In genomic region chr13:48973231-48973630, GRCm38 (mm10) we compare ENCODE assay signal across 17 mouse cellular contexts. TPM values are rescaled to one million over a fixed set of nuclear protein-coding genes. Genes with fewer than 3 reads are reported as not detected.
DNase-seq lines count a peak whose midpoint lies in the region; ATAC-seq and TF ChIP-seq lines count a peak whose summit lies in the region.
"Had no signal": no experiment of that assay in that cellular context is flagged by ENCODE, and none has a peak within 500 bp of the region (broad histone marks: within the 10 kb centered on the region; RNA-seq: fewer than 3 reads in every experiment).

No protein-coding gene starts in this region.

- WGBS in kidney, embryonic 15.5 days: 22% methylated on average over 5 of the region's 5 CpGs

- no peak for TF ChIP-seq RAD21 in CH12.LX (IDR thresholded peaks at IDR 0.05; ENCODE audit: low read depth, low read length)

- intact Hi-C loops in gastrocnemius, adult 2 months (cut with DNase I): no loop called here

- peaks cover 20 to 79% of the 10 kb centered on the region in 2 experiments for H3K4me1 ChIP-seq in CH12.LX (ENCODE audit: control insufficient read depth in 1 of 2, insufficient read depth in 2 of 2)
- H3K4me1 ChIP-seq in kidney, embryonic 15.5 days: peaks cover 43% of the 10 kb centered on the region

- peaks cover 3 to 25% of the 10 kb centered on the region in 2 experiments for H3K36me3 ChIP-seq in CH12.LX (replicated peaks in 1 of 2; ENCODE audit: control insufficient read depth in 1 of 2, insufficient read depth in 1 of 2, low read length in 1 of 2)
- 0 out of 2 replicates have a peak, but pooled peaks cover 8% of the 10 kb centered on the region for H3K36me3 ChIP-seq in kidney, embryonic 15.5 days
- H3K36me3 ChIP-seq: embryonic facial prominence, embryonic 15.5 days; forebrain, embryonic 15.5 days; midbrain, embryonic 13.5 days had no signal

- no peak overlapping the region for H3K4me2 ChIP-seq in CH12.LX (ENCODE audit: insufficient read depth, low read depth, poor library complexity, severe bottlenecking)
- no peak overlapping the region for H3K4me2 ChIP-seq in kidney, embryonic 15.5 days
- H3K4me2 ChIP-seq: embryonic facial prominence, embryonic 15.5 days; forebrain, embryonic 15.5 days; hindbrain, embryonic 15.5 days; midbrain, embryonic 13.5 days had no signal

- ATAC-seq in kidney, embryonic 15.5 days (replicated peaks; ENCODE audit: low FRiP score): peak; percentile 72
- ATAC-seq: forebrain, embryonic 15.5 days; midbrain, embryonic 13.5 days had no signal

- no peak for TF ChIP-seq POLR2A in CH12.LX (IDR thresholded peaks at IDR 0.05; ENCODE audit: low read depth, low read length)

- H3K4me3 ChIP-seq in gastrocnemius, adult 2 months: no peak overlapping the region
- no peak overlapping the region for H3K4me3 ChIP-seq in CH12.LX (replicated peaks in 1 of 3; ENCODE audit: low read depth in 2 of 3, low read length in 2 of 3, poor library complexity in 1 of 3)
- no peak overlapping the region for H3K4me3 ChIP-seq in kidney, embryonic 15.5 days (replicated peaks)
- H3K4me3 ChIP-seq: embryonic facial prominence, embryonic 15.5 days; forebrain, embryonic 15.5 days; hindbrain, embryonic 15.5 days; midbrain, embryonic 13.5 days had no signal

- in situ Hi-C loops in CH12.LX (cut with MboI; ENCODE audit: low pct_ligation_motif_present, low pct_unique_long_range_greater_than_20kb, low sequenced_read_pairs): no loop called here

- dilution Hi-C loops in CH12.LX (cut with MboI; ENCODE audit: extremely low pct_ligation_motif_present, extremely low pct_unique_long_range_greater_than_20kb, low sequenced_read_pairs): no loop called here

- TF ChIP-seq EP300 in CH12.LX (IDR thresholded peaks at IDR 0.05; ENCODE audit: low read length): no peak

- H3K27me3 ChIP-seq in CH12.LX (replicated peaks): no peaks in the 10 kb centered on the region
- H3K27me3 ChIP-seq in kidney, embryonic 15.5 days: no peaks in the 10 kb centered on the region
- H3K27me3 ChIP-seq: embryonic facial prominence, embryonic 15.5 days; forebrain, embryonic 15.5 days; hindbrain, embryonic 15.5 days; midbrain, embryonic 13.5 days had no signal

- H3K9me3 ChIP-seq in CH12.LX (replicated peaks; ENCODE audit: low read length): no peaks in the 10 kb centered on the region
- no peaks in the 10 kb centered on the region for H3K9me3 ChIP-seq in kidney, embryonic 15.5 days (replicated peaks)
- H3K9me3 ChIP-seq: embryonic facial prominence, embryonic 15.5 days; forebrain, embryonic 15.5 days; hindbrain, embryonic 15.5 days; midbrain, embryonic 13.5 days had no signal

- TF ChIP-seq CTCF in gastrocnemius, adult 2 months (IDR thresholded peaks at IDR 0.05): no peak
- no peak for TF ChIP-seq CTCF in CH12.LX (conservative IDR thresholded peaks at IDR 0.05 in 1 of 2, IDR thresholded peaks at IDR 0.05 in 1 of 2; ENCODE audit: low read depth in 2 of 2, low read length in 2 of 2)

- no peak overlapping the region for H3K9ac ChIP-seq in CH12.LX (ENCODE audit: insufficient read depth, low read depth)
- H3K9ac ChIP-seq in kidney, embryonic 15.5 days: no peak overlapping the region
- H3K9ac ChIP-seq: embryonic facial prominence, embryonic 15.5 days; forebrain, embryonic 15.5 days; hindbrain, embryonic 15.5 days; midbrain, embryonic 13.5 days had no signal

- peak overlapping the region; percentile 75 for H3K27ac ChIP-seq in gastrocnemius, adult 2 months
- H3K27ac ChIP-seq in CH12.LX (ENCODE audit: insufficient read depth, low read depth): peak overlapping the region; percentile 40; the same call in 1 of the 2 replicates
- H3K27ac ChIP-seq in kidney, embryonic 15.5 days: peak overlapping the region; percentile 64
- H3K27ac ChIP-seq: embryonic facial prominence, embryonic 15.5 days; forebrain, embryonic 15.5 days; hindbrain, embryonic 15.5 days; midbrain, embryonic 13.5 days had no signal

- DNase-seq in gastrocnemius, adult 2 months: no peak
- no peak for DNase-seq in gastrocnemius, adult 18-20 months (ENCODE audit: low spot score)
- DNase-seq in CH12.LX (ENCODE audit: extremely low read depth): no peak
- peak; percentile 41 for DNase-seq in mesoderm, embryonic 11.5 days (ENCODE audit: low read depth, low spot score)
- DNase-seq in testis, postnatal 14 days (ENCODE audit: low spot score): no peak
- no peak for DNase-seq in left cerebral cortex, adult 18-20 months (ENCODE audit: low spot score in 2 of 2)
- DNase-seq: adrenal gland, adult 2 months; cerebellum, adult 11 months; cerebellum, adult 9-11 months; gastrocnemius, postnatal 25 days; lung, postnatal 4 days; thymus, postnatal 14 days had no signal

- H3K79me2 ChIP-seq in CH12.LX (replicated peaks; ENCODE audit: control insufficient read depth, extremely low read depth, insufficient read depth, poor library complexity, severe bottlenecking): 0 out of 2 replicates have a peak, but pooled peaks cover 3% of the 10 kb centered on the region

TF ChIP-seq in CH12.LX, 34 proteins besides CTCF, POLR2A, EP300 and RAD21:
- no peak for TF ChIP-seq ETS1 (conservative IDR thresholded peaks at IDR 0.05; ENCODE audit: low read depth, low read length)
- TF ChIP-seq MAX (IDR thresholded peaks at IDR 0.05; ENCODE audit: low read length): no peak
- no peak for TF ChIP-seq ZMIZ1 (IDR thresholded peaks at IDR 0.05; ENCODE audit: low read depth, low read length)
- no peak for TF ChIP-seq GABPA (IDR thresholded peaks at IDR 0.05; ENCODE audit: insufficient replicate concordance, low read depth, low read length)
- no peak for TF ChIP-seq E2F4 (IDR thresholded peaks at IDR 0.05; ENCODE audit: insufficient replicate concordance, low read depth, low read length)
- no peak for TF ChIP-seq USF2 (conservative IDR thresholded peaks at IDR 0.05; ENCODE audit: low read depth, low read length)
- no peak for TF ChIP-seq PAX5 (IDR thresholded peaks at IDR 0.05; ENCODE audit: low read length)
- TF ChIP-seq ZKSCAN1 (IDR thresholded peaks at IDR 0.05; ENCODE audit: borderline replicate concordance, low read depth, low read length): no peak
- TF ChIP-seq CHD1 (IDR thresholded peaks at IDR 0.05; ENCODE audit: low read depth, low read length): no peak
- no peak for TF ChIP-seq JUND (conservative IDR thresholded peaks at IDR 0.05; ENCODE audit: low read depth, low read length)
- no peak for TF ChIP-seq RCOR1 (conservative IDR thresholded peaks at IDR 0.05; ENCODE audit: low read depth, low read length)
- TF ChIP-seq ZNF384 (IDR thresholded peaks at IDR 0.05; ENCODE audit: low read depth, low read length): no peak
- TF ChIP-seq ELF1 (IDR thresholded peaks at IDR 0.05; ENCODE audit: low read depth, low read length): no peak
- no peak for TF ChIP-seq NRF1 (IDR thresholded peaks at IDR 0.05; ENCODE audit: low read depth, low read length)
- no peak for TF ChIP-seq TCF12 (IDR thresholded peaks at IDR 0.05; ENCODE audit: low read depth, low read length)
- no peak for TF ChIP-seq SMC3 (IDR thresholded peaks at IDR 0.05; ENCODE audit: low read depth, low read length)

RNA-seq across cellular contexts. Expression of gene Fam120a, which starts 5.4 kb away (rescaled TPM):
- total RNA-seq in gastrocnemius, adult 2 months (2021): 100 to 1,000 TPM; 111 to 119 TPM
- total RNA-seq in gastrocnemius, adult 18-20 months (2021): 100 to 1,000 TPM; 109 to 116 TPM
- total RNA-seq in CH12.LX (2012; rRNA removed) (82.6 and 83.2 TPM in 2 replicates), CH12.LX (2014; rRNA removed) (70.0 and 74.9 TPM in 2 replicates)
- polyA plus RNA-seq in CH12.LX (2012; ENCODE audit: insufficient read length, low read depth): 116 and 122 TPM in 2 replicates
- 24.4 and 25.5 TPM in 2 replicates for polyA plus RNA-seq in kidney, embryonic 15.5 days (2015; fragmentation: Nextera tagmentation; extraction: Ambion mirVana)
- total RNA-seq in left cerebral cortex, adult 18-20 months (2021): 100 to 1,000 TPM; 106 to 111 TPM
